Mouse (Mus musculus): ENCODE results near the gene Psmc3. TPM values are rescaled to one million over a fixed set of nuclear protein-coding genes. Genes with fewer than 3 reads are reported as not detected.
A peak's percentile ranks its signal among the peaks of the same experiment; 100 is the strongest.
"Not testable (repeated sequence)": the region's sequence is repeated elsewhere in the genome, so short reads cannot be mapped to it uniquely, and the experiment has no call there.

The Psmc3 gene
- polyA plus RNA-seq (2014; fragmentation: Nextera tagmentation; extraction: Ambion mirVana) = 364 and 369 TPM in 2 replicates

DNA sequence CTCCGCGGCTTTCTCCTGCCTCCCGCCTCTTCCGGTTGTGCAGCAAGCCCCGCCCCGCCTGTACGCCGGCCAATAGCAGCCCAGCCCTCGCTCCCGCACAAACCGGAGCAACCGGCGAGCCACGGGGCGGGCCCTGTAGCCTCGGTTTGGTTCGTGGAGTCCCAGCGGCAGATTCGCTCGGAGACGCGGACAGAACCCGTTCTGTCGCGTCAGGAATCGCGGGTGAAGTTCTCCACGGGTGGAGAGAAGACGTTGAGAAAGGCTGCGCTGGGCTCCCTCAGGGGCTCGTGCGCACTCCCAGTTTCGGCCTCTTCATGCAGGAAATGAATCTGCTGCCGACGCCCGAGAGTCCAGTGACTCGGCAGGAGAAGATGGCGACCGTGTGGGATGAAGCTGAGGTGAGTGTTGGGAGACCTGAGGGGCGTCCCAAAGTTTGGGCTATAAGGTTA lies at the start of gene Psmc3:
Gene Psmc3, plus strand, starts transcription at position 76 of the 449 bp plus-strand sequence.
- peak; percentile 99 for DNase-seq (ENCODE audit: low spot score, missing footprints)
- peak within 1 kb of the TSS; percentile 93 for H3K9ac ChIP-seq (ENCODE audit: low read length)
- no peaks in the 10 kb centered on the region for H3K9me3 ChIP-seq (ENCODE audit: control insufficient read depth, low read length)
- under 1% methylated on average over 40 of the region's 40 CpGs for WGBS
- H3K4me3 ChIP-seq (ENCODE audit: low read depth, low read length) = peak within 1 kb of the TSS; percentile 86
- ATAC-seq (ENCODE audit: low FRiP score) = peak; percentile 99
- H3K27me3 ChIP-seq (ENCODE audit: control insufficient read depth, insufficient read depth, low read length) = no peaks in the 10 kb centered on the region
- peaks cover 24% of the 10 kb centered on the region for H3K36me3 ChIP-seq (ENCODE audit: control insufficient read depth, insufficient read depth, low read length)
- H3K27ac ChIP-seq (ENCODE audit: low read depth, low read length) = peak within 1 kb of the TSS; percentile 17; the same call in 1 of the 2 replicates
- peak within 1 kb of the TSS; percentile 64 for H3K4me2 ChIP-seq
- H3K4me1 ChIP-seq (ENCODE audit: control insufficient read depth, insufficient read depth, low read length) = peaks cover 8% of the 10 kb centered on the region

DNA sequence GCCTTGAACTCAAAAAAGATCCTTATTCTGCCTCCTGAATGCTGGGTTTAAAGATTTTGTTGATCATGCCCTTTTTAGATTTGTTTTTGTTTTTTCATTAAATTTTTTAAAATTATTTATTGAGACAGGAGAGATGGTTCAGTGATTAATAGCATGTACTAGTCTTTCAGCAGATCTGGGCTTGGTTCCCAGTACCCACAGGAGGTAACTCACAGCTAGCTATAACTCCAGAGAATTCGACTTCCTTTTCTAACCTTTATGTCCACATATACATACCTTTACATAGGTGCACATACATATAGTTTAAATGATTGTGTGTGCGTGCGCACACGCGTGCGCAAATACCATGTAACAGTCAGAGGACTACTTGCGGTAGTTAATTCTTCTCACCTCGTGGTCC lies 45.3 kb upstream of the Psmc3 start:
- no peak for ATAC-seq (ENCODE audit: low FRiP score)
- peaks cover 21% of the 10 kb centered on the region for H3K36me3 ChIP-seq (ENCODE audit: control insufficient read depth, insufficient read depth, low read length)
- H3K9ac ChIP-seq (ENCODE audit: low read length) = no peak overlapping the region
- H3K4me1 ChIP-seq (ENCODE audit: control insufficient read depth, insufficient read depth, low read length) = no peaks in the 10 kb centered on the region
- H3K27me3 ChIP-seq (ENCODE audit: control insufficient read depth, insufficient read depth, low read length) = no peaks in the 10 kb centered on the region
- DNase-seq (ENCODE audit: low spot score, missing footprints) = peak; percentile 59
- no peak overlapping the region for H3K27ac ChIP-seq (ENCODE audit: low read depth, low read length)
- WGBS = 97% methylated on average over 8 of the region's 8 CpGs
- no peak overlapping the region for H3K4me3 ChIP-seq (ENCODE audit: low read depth, low read length)
- no peaks in the 10 kb centered on the region for H3K9me3 ChIP-seq (ENCODE audit: control insufficient read depth, low read length)
- no peak overlapping the region for H3K4me2 ChIP-seq

DNA sequence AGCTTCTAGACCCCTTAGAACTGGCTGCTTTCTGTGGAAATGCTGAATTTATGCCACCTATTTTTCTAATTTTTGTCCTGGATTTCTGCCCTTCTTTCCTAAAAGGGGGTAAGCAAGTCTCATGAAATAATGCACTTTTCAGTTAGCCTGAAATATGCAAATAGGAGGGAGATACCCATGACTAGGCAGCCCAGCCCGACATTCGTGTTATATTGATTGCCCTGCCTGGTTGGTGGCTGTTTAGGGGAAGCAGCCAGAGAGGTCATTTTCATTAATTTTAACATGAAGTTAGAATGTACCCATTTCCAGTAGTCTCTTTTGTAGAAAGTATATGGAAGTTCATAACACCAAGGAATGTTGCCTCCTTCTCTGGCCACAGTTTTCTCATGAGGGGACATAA lies 39.9 kb upstream of the Psmc3 start:
- Histone ChIP-seq H3K27me3 (ENCODE audit: control insufficient read depth, insufficient read depth, low read length) (no peaks in the 10 kb centered on the region), H3K4me2 (no peak overlapping the region), H3K4me1 (ENCODE audit: control insufficient read depth, insufficient read depth, low read length) (no peaks in the 10 kb centered on the region), H3K4me3 (ENCODE audit: low read depth, low read length) (no peak overlapping the region), H3K9me3 (ENCODE audit: control insufficient read depth, low read length) (no peaks in the 10 kb centered on the region), H3K9ac (ENCODE audit: low read length) (no peak overlapping the region), H3K36me3 (ENCODE audit: control insufficient read depth, insufficient read depth, low read length) (peaks cover 14% of the 10 kb centered on the region), H3K27ac (ENCODE audit: low read depth, low read length) (no peak overlapping the region)
- no peak for DNase-seq (ENCODE audit: low spot score, missing footprints)
- WGBS = 83% methylated on average over 2 of the region's 2 CpGs
- no peak for ATAC-seq (ENCODE audit: low FRiP score)

DNA sequence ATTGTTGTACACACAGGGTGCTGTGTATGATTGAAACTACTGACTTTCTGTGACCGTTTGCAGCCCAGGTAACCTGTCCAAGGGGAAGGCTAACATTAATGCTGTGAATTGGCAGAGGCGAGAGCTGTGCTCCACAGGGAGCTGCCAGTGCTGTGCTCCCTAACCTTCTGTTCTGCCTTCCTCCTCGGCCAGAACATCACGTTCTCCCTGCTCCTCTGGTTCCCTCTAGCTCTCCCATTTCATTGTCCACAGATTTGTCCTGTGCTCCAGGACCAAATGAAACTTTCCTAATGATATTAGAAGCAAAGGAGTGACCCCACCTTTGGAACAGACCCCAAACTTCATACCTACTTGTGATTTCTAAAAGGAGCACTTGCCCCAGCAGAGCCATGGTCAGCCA lies 38.4 kb upstream of the Psmc3 start:
- Histone ChIP-seq H3K4me2 (no peak overlapping the region), H3K36me3 (ENCODE audit: control insufficient read depth, insufficient read depth, low read length) (peaks cover 13% of the 10 kb centered on the region), H3K4me1 (ENCODE audit: control insufficient read depth, insufficient read depth, low read length) (no peaks in the 10 kb centered on the region), H3K27ac (ENCODE audit: low read depth, low read length) (no peak overlapping the region), H3K9me3 (ENCODE audit: control insufficient read depth, low read length) (no peaks in the 10 kb centered on the region), H3K27me3 (ENCODE audit: control insufficient read depth, insufficient read depth, low read length) (no peaks in the 10 kb centered on the region), H3K4me3 (ENCODE audit: low read depth, low read length) (no peak overlapping the region), H3K9ac (ENCODE audit: low read length) (no peak overlapping the region)
- no peak for ATAC-seq (ENCODE audit: low FRiP score)
- 83% methylated on average over 4 of the region's 4 CpGs for WGBS
- DNase-seq (ENCODE audit: low spot score, missing footprints) = no peak

DNA sequence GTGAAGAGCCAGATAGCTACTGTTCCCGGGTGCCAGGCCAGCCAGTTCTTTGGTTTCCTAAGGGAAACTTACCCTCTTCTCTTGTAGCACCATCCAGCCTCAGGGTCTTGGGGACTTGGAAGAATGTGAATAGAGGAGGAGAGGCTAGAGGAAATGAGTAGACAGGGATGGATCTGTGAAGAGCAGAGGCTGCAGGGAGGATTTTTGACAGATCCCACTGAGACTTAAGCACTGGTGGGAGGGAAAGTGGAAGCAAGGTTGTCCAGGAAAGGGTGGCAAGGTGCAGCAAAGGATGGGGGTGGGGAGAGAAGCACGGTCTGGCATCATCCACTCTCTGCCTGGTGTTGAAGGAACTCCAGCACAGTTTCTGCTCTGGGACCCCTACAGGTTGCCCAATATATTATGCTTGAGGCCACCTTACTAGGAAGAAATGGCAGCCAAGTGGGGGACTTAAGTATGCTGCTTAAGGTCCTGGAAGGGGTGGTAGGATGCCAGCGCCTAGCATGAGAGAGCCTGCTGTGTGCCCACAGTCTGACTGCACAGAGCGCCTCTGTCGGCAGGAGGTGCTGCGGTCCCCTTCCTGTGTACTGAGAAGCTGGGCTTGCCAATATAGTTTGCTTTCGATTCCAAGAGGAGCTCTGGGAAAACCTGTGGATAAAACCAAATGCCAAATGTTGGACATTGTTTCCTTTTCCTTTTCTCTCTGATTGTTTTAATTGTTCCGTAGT lies 35.6 kb upstream of the Psmc3 start:
- Histone ChIP-seq H3K9me3 (ENCODE audit: control insufficient read depth, low read length) (no peaks in the 10 kb centered on the region), H3K27ac (ENCODE audit: low read depth, low read length) (no peak overlapping the region), H3K4me2 (no peak overlapping the region), H3K27me3 (ENCODE audit: control insufficient read depth, insufficient read depth, low read length) (no peaks in the 10 kb centered on the region), H3K36me3 (ENCODE audit: control insufficient read depth, insufficient read depth, low read length) (peaks cover 8% of the 10 kb centered on the region), H3K4me3 (ENCODE audit: low read depth, low read length) (no peak overlapping the region), H3K4me1 (ENCODE audit: control insufficient read depth, insufficient read depth, low read length) (no peaks in the 10 kb centered on the region), H3K9ac (ENCODE audit: low read length) (no peak overlapping the region)
- WGBS = 93% methylated on average over 8 of the region's 8 CpGs
- DNase-seq (ENCODE audit: low spot score, missing footprints) = no peak
- no peak for ATAC-seq (ENCODE audit: low FRiP score)

DNA sequence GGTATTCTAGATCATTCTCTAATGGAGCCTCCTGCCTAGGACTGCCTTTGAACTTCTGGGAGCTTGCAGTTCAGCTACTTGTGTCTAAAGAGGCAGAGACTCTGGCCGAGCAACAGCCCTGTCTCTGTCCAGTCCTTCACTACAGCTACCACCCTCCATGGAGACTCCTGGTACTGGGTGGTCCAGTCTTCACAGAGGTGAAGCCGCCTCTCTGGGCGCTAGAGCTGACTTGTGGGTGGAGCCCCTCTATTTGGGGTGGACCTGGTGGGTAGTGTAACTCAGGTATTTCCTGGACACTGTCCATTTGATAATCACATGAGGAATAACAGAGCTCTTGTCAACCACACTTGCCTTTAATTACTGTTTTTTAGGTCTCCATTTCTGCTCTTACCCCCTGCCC lies 33.9 kb upstream of the Psmc3 start:
- Histone ChIP-seq H3K4me2 (no peak overlapping the region), H3K36me3 (ENCODE audit: control insufficient read depth, insufficient read depth, low read length) (peaks cover 7% of the 10 kb centered on the region; the same call in 1 of the 2 replicates), H3K27ac (ENCODE audit: low read depth, low read length) (no peak overlapping the region), H3K9me3 (ENCODE audit: control insufficient read depth, low read length) (no peaks in the 10 kb centered on the region), H3K4me1 (ENCODE audit: control insufficient read depth, insufficient read depth, low read length) (no peaks in the 10 kb centered on the region), H3K9ac (ENCODE audit: low read length) (no peak overlapping the region), H3K4me3 (ENCODE audit: low read depth, low read length) (no peak overlapping the region), H3K27me3 (ENCODE audit: control insufficient read depth, insufficient read depth, low read length) (no peaks in the 10 kb centered on the region)
- ATAC-seq (ENCODE audit: low FRiP score) (no peak), DNase-seq (ENCODE audit: low spot score, missing footprints) (no peak)
- WGBS = 91% methylated on average over 3 of the region's 3 CpGs

DNA sequence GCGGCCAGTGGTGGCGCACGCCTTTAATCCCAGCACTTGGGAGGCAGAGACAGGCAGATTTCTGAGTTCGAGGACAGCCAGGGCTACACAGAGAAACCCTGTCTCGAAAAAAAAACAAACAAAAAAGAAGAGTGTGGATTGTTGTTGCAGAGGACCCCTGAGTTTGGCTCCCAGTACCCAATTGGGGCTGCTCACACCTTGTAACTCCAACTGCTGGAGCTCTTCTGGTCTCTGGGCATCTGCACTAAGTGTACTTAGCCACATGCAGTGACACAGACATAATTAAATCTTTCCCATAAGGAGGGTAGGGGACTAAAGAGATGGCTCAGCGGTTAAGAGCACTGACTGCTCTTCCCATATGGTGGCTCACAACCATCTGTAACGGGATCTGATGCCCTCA lies 31.5 kb upstream of the Psmc3 start:
- H3K4me2 ChIP-seq; H3K4me1 ChIP-seq (ENCODE audit: control insufficient read depth, insufficient read depth, low read length); H3K27ac ChIP-seq (ENCODE audit: low read depth, low read length); H3K4me3 ChIP-seq (ENCODE audit: low read depth, low read length); H3K27me3 ChIP-seq (ENCODE audit: control insufficient read depth, insufficient read depth, low read length); DNase-seq (ENCODE audit: low spot score, missing footprints); H3K9me3 ChIP-seq (ENCODE audit: control insufficient read depth, low read length); H3K9ac ChIP-seq (ENCODE audit: low read length); ATAC-seq (ENCODE audit: low FRiP score); H3K36me3 ChIP-seq (ENCODE audit: control insufficient read depth, insufficient read depth, low read length): not testable (repeated sequence)
- 97% methylated on average over 7 of the region's 7 CpGs for WGBS

DNA sequence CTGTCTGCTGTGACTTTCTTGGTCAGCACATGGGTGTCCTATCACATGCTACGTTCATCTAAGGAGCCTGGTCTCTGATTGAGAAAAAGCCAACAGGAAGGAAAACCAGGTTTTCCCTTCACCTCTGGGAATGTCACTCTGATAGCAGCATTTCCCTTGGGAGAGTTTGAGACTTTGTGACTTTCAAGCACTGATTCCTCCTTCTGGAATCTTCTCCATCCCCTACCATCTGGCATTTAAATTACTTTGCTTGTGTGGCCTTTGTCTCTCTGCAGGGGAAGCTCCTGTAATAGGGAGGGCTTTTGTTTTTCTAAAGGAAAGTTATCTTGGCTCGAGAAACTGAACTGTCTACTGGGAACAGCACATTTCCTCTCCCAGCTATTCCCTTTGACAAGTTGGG lies 30.7 kb upstream of the Psmc3 start:
- no peaks in the 10 kb centered on the region for H3K4me1 ChIP-seq (ENCODE audit: control insufficient read depth, insufficient read depth, low read length)

DNA sequence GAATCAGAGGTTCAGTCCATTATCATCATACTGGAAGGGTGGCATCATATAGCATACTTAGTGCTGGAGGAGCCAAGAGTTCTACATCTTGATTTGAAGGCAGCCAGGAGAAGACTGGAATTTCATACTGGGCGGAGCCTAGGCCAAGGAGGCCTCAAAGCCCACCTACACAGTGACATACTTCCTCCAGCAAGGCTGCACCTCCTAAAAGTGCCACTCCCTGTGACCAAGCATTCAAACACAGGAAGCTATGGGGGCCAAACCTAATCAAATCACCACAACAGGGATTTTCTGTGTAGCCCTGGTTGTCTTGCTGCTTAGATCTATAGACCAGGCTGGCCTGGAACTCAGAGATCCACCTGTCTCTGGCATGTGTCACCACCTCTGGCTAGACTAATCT lies 29.9 kb upstream of the Psmc3 start:
- H3K4me3 ChIP-seq (ENCODE audit: low read depth, low read length) = no peak overlapping the region
- ATAC-seq (ENCODE audit: low FRiP score) (no peak), DNase-seq (ENCODE audit: low spot score, missing footprints) (no peak)
- H3K36me3 ChIP-seq (ENCODE audit: control insufficient read depth, insufficient read depth, low read length) = peaks cover 4% of the 10 kb centered on the region; the same call in 1 of the 2 replicates
- no peak overlapping the region for H3K4me2 ChIP-seq
- H3K9me3 ChIP-seq (ENCODE audit: control insufficient read depth, low read length) = no peaks in the 10 kb centered on the region
- H3K9ac ChIP-seq (ENCODE audit: low read length) = no peak overlapping the region
- H3K27me3 ChIP-seq (ENCODE audit: control insufficient read depth, insufficient read depth, low read length) = no peaks in the 10 kb centered on the region
- no peaks in the 10 kb centered on the region for H3K4me1 ChIP-seq (ENCODE audit: control insufficient read depth, insufficient read depth, low read length)
- WGBS = 100% methylated on average over 1 of the region's 1 CpGs
- no peak overlapping the region for H3K27ac ChIP-seq (ENCODE audit: low read depth, low read length)

More for the DNA sequence above, 30.7 kb upstream of the Psmc3 start:
- H3K27ac ChIP-seq (ENCODE audit: low read depth, low read length) = no peak overlapping the region
- H3K9ac ChIP-seq (ENCODE audit: low read length) = no peak overlapping the region
- no peak for ATAC-seq (ENCODE audit: low FRiP score)
- H3K4me3 ChIP-seq (ENCODE audit: low read depth, low read length) = no peak overlapping the region
- H3K36me3 ChIP-seq (ENCODE audit: control insufficient read depth, insufficient read depth, low read length) = peaks cover 4% of the 10 kb centered on the region; the same call in 1 of the 2 replicates
- H3K4me2 ChIP-seq = no peak overlapping the region
- no peak for DNase-seq (ENCODE audit: low spot score, missing footprints)
- WGBS = 69% methylated on average over 2 of the region's 2 CpGs
- H3K27me3 ChIP-seq (ENCODE audit: control insufficient read depth, insufficient read depth, low read length) = no peaks in the 10 kb centered on the region
- H3K9me3 ChIP-seq (ENCODE audit: control insufficient read depth, low read length) = no peaks in the 10 kb centered on the region

Data from midbrain, embryonic 11.5 days (tissue).